Mouse (Mus musculus) 3T3-L1 (cell line): ENCODE data around the gene Hist2h3c2.
"Not testable (repeated sequence)": the region's sequence is repeated elsewhere in the genome, so short reads cannot be mapped to it uniquely, and the experiment has no call there.

Source experiments
- DNase-seq: peaks from one replicate; pipeline ENCODE4 v3.0.0-alpha.2; 2015; ENCODE audit warnings: low read depth, low spot score

Hist2h3c2 gene

DNA sequence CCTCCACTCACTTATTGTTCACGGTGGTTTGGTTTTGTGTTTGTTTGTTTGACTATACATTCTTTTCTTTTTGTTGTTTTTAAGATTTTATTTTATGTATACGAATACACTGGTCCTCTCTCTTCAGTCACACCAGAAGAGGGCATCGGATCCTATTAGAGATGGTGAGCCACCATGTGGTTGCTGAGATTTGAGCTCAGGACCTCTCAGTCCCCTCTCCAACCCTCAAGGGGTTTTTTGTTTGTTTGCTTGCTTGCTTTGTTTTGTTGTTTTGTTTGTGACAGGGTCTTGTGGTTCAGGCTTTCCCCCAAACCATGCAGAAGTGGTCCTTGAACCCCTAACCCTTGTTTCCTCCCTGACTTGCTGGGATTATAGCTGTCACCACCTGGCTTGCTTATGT lies 22.7 kb upstream of the Hist2h3c2 start:
- peak; percentile 58 for DNase-seq

GRCm38 (mm10) chr3:96260220-96260619 lies 21.3 kb upstream of the Hist2h3c2 start:
- DNase-seq = peak; percentile 52

DNA sequence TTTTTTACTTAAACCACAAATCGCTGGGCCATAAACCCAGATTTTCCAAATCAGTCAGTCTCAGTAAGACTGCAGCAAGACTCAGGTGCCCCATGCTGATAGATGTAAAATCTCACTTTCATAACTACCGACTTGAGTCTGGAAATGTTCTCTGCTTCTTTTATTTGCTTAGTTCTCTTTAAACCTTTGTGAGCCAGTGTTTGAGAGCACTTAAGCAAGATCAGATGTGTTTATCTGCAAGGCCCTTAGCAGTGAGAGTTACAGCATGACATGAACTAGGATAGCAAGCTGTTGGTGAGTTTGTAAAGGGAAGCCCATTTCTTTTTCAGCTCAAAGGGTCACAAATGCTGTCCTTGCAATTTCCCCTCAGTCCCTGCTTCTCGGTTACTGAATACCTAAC lies 18.3 kb upstream of the Hist2h3c2 start:
- DNase-seq = no peak

DNA sequence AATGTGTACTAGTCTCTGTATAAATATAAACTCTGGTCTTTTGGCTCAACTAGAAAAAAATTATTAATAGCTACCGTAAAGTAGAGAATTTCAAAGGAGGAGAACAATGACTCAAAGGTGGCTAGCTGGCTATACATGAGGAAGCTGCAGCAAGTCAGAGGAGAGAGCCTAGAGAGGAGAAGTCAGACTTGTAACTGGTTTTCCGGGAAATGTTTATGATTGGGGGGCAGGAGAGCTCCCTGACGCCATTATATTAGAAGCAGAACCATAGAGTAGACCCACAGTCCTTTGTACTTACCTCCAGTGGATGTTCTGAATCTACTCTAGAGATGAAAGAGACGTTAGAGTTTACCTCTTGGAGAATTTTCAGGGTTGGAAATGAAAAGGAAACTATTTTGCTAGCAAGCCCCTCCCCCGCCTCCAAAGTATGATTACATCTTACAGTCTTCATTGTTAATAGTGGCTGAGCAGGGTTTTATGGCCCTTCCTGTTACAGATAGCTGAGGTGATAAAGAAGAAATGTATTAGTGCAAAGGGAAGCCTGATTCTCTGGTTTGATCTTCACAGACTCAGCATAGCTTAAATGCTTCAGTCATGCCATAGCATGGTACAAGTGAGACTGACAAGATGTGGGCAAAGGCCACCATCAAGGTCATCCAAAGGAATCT lies 17.1 kb upstream of the Hist2h3c2 start:
- no peak for DNase-seq

DNA sequence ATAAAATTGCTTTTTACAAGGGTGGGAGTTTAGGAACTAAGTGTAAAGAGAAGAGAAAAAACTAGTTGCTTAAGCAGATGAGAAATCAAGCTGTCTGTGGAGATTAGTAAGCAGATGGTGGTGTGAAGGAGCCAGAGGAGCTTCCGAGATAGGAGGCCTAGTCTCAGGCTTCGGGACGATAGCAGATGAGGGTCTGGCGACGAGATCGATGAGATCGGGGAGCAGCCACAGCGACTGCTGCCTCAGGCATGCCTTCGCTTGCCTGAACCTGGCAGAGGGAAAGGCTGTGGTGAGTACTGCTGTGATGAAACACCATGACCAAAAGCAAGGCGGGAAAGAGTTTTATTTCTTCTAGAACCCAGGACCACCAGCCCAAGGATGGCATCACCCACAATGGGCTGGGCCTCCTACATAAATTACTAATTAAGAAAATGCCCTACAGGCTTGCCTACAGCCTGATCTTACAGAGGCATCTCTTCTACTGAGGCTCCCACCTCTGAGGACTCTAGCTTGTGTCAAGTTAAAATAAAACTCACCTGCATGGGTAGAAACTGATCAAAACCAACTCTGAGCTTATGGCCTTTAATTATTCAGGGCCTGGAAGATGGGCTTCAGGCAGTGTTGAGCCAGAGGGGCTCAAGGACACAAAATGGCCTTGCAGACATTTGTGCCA lies 15.9 kb upstream of the Hist2h3c2 start:
- no peak for DNase-seq

GRCm38 (mm10) chr3:96251787-96252186 lies 12.9 kb upstream of the Hist2h3c2 start:
- DNase-seq = no peak

GRCm38 (mm10) chr3:96250890-96251289 lies 12.0 kb upstream of the Hist2h3c2 start:
- no peak for DNase-seq

GRCm38 (mm10) chr3:96249034-96249345 lies 10.1 kb upstream of the Hist2h3c2 start:
- DNase-seq = no peak

- peak; percentile 40 for DNase-seq
These were observed 9.5 kb upstream of the Hist2h3c2 start for GRCm38 (mm10) chr3:96248141-96249033.

GRCm38 (mm10) chr3:96247356-96248140 lies 8.6 kb upstream of the Hist2h3c2 start:
- DNase-seq = peak; percentile 41

GRCm38 (mm10) chr3:96246427-96246856 lies 7.5 kb upstream of the Hist2h3c2 start, which contains the start of gene Hist2h3c1:
Gene Hist2h3c1 (plus strand): TSS chr3:96246685.
- DNase-seq = not testable (repeated sequence)

DNA sequence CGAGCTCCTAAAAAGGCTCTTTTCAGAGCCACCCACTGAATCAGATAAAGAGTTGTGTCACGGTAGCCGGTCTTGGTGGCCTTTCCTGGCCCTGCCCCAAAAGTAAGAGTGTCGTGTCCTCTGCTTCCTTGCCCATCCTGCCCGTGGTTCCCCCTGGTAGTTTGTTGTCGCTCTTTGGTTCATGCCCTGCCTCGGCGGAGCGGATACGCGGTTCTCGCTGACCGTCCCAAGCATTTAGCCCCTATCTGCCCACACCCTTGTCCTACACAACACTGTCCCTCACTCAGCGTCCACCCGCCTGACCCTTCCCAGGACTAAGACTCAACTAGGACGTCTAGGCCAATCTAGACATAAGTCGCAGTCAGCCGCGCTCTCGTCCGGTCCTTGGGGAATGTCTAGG lies 7.1 kb upstream of the Hist2h3c2 start:
- not testable (repeated sequence) for DNase-seq

DNA sequence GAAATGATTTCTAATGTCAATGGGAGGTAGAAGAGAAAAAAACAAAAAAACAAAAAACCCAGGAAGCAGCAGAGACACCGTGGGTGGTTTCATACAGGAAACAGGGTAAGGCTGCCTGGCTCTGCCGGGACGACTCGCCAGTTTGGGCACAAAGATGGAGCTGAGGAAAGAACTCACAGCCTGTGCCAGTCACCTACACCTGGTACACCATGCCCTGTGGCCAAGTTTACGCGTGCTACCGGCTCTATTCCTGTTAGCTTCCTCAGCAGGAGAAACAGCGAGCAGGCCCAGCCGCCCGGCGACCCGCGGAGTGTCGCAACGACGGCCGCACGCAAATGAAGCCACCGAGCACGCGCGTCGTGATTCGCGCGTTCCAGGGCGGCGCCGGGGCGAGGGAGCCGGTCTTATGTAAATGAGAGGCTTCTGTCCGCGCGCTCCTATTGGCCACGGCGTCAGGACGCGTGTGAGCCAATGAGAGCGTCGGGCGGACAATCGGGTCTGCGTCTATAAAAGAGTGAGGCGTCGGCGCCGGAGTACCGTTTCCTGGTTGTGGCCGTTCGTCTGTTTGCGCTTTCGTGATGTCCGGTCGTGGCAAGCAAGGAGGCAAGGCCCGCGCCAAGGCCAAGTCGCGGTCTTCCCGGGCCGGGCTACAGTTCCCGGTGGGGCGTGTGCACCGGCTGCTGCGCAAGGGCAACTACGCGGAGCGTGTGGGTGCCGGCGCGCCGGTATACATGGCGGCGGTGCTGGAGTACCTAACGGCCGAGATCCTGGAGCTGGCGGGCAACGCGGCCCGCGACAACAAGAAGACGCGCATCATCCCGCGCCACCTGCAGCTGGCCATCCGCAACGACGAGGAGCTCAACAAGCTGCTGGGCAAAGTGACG lies 6.3 kb upstream of the Hist2h3c2 start, which contains the start of gene Hist2h2aa1:
TSS of gene Hist2h2aa1 (plus strand) at position 495 of the 884 bp plus-strand sequence.
- peak; percentile 77 for DNase-seq

DNA sequence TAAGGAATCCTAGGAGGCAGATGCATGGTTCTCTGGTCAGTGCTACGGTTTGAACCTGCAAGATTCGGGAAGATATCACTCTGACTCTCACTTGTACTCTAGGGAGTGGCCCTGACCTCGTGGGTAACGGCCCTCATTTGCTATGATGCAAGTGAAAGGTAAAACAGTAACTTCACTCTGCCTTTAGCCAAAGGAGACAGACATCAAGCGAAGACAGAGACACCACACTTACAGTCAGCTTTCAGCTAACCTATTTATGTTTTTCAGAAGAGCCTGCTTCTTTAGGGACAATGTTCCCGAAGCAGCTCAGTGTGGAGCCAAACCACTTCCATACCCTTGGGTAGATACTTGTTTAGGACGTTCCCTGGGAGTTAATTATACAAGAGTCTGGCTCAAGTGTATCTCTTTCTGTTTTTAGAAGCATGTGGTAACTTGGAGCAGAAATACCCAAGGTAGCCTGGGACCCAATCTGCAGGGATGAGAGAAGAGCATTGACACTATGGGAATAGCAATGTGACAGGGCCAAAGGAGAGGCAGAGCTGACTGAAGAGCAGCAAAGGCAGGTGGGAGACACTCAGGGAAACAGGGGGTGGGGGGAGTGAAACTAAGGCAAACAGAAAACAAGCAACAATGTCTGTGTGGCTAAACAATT lies 5.1 kb upstream of the Hist2h3c2 start:
- peak; percentile 32 for DNase-seq

DNA sequence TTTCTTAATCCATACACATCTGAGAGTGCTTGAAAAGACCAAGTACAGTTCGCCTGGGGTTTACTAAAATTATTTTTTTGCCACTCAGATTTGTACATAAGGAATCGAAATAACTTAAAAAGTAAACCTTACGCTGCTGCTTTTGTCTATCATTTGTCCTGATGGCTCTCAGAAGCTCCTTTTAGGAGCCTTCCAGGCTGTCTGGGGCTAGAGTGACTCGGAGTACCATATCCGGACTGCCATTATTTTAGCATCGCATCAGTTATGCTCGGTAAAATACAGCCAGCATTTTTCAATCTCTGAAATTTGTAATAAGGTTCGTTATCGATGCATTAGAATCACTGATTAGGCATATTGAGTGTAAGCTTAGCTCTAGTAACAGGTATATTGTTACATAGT lies 1.9 kb upstream of the Hist2h3c2 start:
- DNase-seq = no peak

DNA sequence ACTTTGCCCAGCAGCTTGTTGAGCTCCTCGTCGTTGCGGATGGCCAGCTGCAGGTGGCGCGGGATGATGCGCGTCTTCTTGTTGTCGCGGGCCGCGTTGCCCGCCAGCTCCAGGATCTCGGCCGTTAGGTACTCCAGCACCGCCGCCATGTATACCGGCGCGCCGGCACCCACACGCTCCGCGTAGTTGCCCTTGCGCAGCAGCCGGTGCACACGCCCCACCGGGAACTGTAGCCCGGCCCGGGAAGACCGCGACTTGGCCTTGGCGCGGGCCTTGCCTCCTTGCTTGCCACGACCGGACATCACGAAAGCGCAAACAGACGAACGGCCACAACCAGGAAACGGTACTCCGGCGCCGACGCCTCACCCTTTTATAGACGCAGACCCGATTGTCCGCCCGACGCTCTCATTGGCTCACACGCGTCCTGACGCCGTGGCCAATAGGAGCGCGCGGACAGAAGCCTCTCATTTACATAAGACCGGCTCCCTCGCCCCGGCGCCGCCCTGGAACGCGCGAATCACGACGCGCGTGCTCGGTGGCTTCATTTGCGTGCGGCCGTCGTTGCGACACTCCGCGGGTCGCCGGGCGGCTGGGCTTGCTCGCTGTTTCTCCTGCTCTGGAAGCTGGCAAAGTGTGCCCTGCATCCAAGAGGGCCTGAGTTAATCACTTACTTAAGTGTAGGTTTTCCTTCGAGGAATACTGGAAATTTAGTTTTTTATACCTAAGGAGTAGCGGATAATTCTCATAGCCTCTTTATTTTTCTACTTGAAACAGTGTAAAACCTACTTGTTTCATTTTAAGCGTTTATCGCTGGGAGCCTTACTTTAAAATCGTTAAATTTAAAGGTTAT lies 1.2 kb upstream of the Hist2h3c2 start, which contains the start of gene Hist2h2aa2:
TSS of gene Hist2h2aa2 (minus strand) at position 328 of the 850 bp plus-strand sequence.
- DNase-seq = peak; percentile 58

GRCm38 (mm10) chr3:96237904-96238511 lies 919 bp downstream of the Hist2h3c2 start:
- peak; percentile 81 for DNase-seq

GRCm38 (mm10) chr3:96237335-96237903 lies 1.5 kb downstream of the Hist2h3c2 start:
- peak; percentile 62 for DNase-seq
